Mouse (Mus musculus): ENCODE results near the gene Paip2b. TPM values are rescaled to one million over a fixed set of nuclear protein-coding genes. Genes with fewer than 3 reads are reported as not detected.
A peak's percentile ranks its signal among the peaks of the same experiment; 100 is the strongest.

Paip2b gene
- polyA plus RNA-seq, 1 experiment from 2014 or later: 3.7 TPM

- Histone ChIP-seq H3K9ac (replicated peaks) (no peak overlapping the region; the same call in 1 of the 2 replicates), H3K27ac (ENCODE audit: low read depth) (no peak overlapping the region), H3K4me2 (ENCODE audit: low read depth, low read length) (peak overlapping the region; percentile 64), H3K27me3 (ENCODE audit: insufficient read depth, low read length) (peaks cover 39% of the 10 kb centered on the region), H3K9me3 (ENCODE audit: low read length) (no peaks in the 10 kb centered on the region), H3K4me3 (ENCODE audit: low read depth, low read length) (peak overlapping the region; percentile 20; the same call in 1 of the 2 replicates), H3K36me3 (replicated peaks; ENCODE audit: insufficient read depth, low read length) (no peaks in the 10 kb centered on the region), H3K4me1 (ENCODE audit: insufficient read depth) (peaks cover 8% of the 10 kb centered on the region)
- TF ChIP-seq CTCF (IDR thresholded peaks at IDR 0.05; ENCODE audit: low read depth) (peak; percentile 45), EP300 (IDR thresholded peaks at IDR 0.05; ENCODE audit: low read depth) (no peak)
- ATAC-seq: peak; percentile 76
- DNase-seq: peak; percentile 30
- 5% methylated on average over 35 of the region's 35 CpGs for WGBS (ENCODE audit: insufficient replicate concordance)
Observed at GRCm38 (mm10) chr6:83762880-83763431, 68.6 kb downstream of the Paip2b start.

- H3K9ac ChIP-seq (replicated peaks): no peak within 1 kb of the TSS; the same call in 1 of the 2 replicates
- no peak for TF ChIP-seq EP300 (IDR thresholded peaks at IDR 0.05; ENCODE audit: low read depth)
- TF ChIP-seq CTCF (IDR thresholded peaks at IDR 0.05; ENCODE audit: low read depth): no peak
- H3K27ac ChIP-seq (ENCODE audit: low read depth): no peak within 1 kb of the TSS
- no peaks in the 10 kb centered on the region for H3K36me3 ChIP-seq (replicated peaks; ENCODE audit: insufficient read depth, low read length)
- no peaks in the 10 kb centered on the region for H3K9me3 ChIP-seq (ENCODE audit: low read length)
- peaks cover 44% of the 10 kb centered on the region for H3K27me3 ChIP-seq (ENCODE audit: insufficient read depth, low read length)
- peak within 1 kb of the TSS; percentile 64 for H3K4me2 ChIP-seq (ENCODE audit: low read depth, low read length)
- WGBS (ENCODE audit: insufficient replicate concordance): 30% methylated on average over 6 of the region's 6 CpGs
- ATAC-seq: no peak
- no peak for DNase-seq
- peak within 1 kb of the TSS; percentile 20; the same call in 1 of the 2 replicates for H3K4me3 ChIP-seq (ENCODE audit: low read depth, low read length)
- peaks cover 8% of the 10 kb centered on the region for H3K4me1 ChIP-seq (ENCODE audit: insufficient read depth)
Observed at GRCm38 (mm10) chr6:83762344-83762743, 69.2 kb downstream of the Paip2b start, which contains the start of gene Ankrd53. Ankrd53 (plus strand) TSS chr6:83762644.

- H3K27me3 ChIP-seq (ENCODE audit: insufficient read depth, low read length): peaks cover 33% of the 10 kb centered on the region
- ATAC-seq (no peak), DNase-seq (no peak)
- no peak overlapping the region for H3K9ac ChIP-seq (replicated peaks)
- H3K36me3 ChIP-seq (replicated peaks; ENCODE audit: insufficient read depth, low read length): no peaks in the 10 kb centered on the region
- H3K4me2 ChIP-seq (ENCODE audit: low read depth, low read length): no peak overlapping the region
- H3K9me3 ChIP-seq (ENCODE audit: low read length): no peaks in the 10 kb centered on the region
- WGBS (ENCODE audit: insufficient replicate concordance): 64% methylated on average over 9 of the region's 9 CpGs
- no peaks in the 10 kb centered on the region; the same call in 1 of the 2 replicates for H3K4me1 ChIP-seq (ENCODE audit: insufficient read depth)
- TF ChIP-seq EP300 (IDR thresholded peaks at IDR 0.05; ENCODE audit: low read depth) (no peak), CTCF (IDR thresholded peaks at IDR 0.05; ENCODE audit: low read depth) (no peak)
- no peak overlapping the region for H3K27ac ChIP-seq (ENCODE audit: low read depth)
- no peak overlapping the region for H3K4me3 ChIP-seq (ENCODE audit: low read depth, low read length)
Observed at GRCm38 (mm10) chr6:83756051-83756450, 75.5 kb downstream of the Paip2b start.

Other genes with a start within 250 kb of the Paip2b start
- 72.5 and 75.0 TPM in 2 replicates for gene Clec4f, start 175.6 kb downstream of the Paip2b start, polyA plus RNA-seq (2015; fragmentation: Nextera tagmentation; extraction: Ambion mirVana)
- gene Cd207, start 153.9 kb downstream of the Paip2b start, polyA plus RNA-seq (2015; fragmentation: Nextera tagmentation; extraction: Ambion mirVana): 1.3 and 1.6 TPM in 2 replicates
- not detected in 2 replicates for gene Vax2, start 120.5 kb downstream of the Paip2b start, polyA plus RNA-seq (2015; fragmentation: Nextera tagmentation; extraction: Ambion mirVana)
- gene Atp6v1b1, start 88.8 kb downstream of the Paip2b start, polyA plus RNA-seq (2015; fragmentation: Nextera tagmentation; extraction: Ambion mirVana): not detected in 2 replicates
- gene Ankrd53, start 69.1 kb downstream of the Paip2b start, polyA plus RNA-seq (2015; fragmentation: Nextera tagmentation; extraction: Ambion mirVana): not detected in 2 replicates
- gene Tex261, start 55.9 kb downstream of the Paip2b start, polyA plus RNA-seq (2015; fragmentation: Nextera tagmentation; extraction: Ambion mirVana): 68.3 and 74.9 TPM in 2 replicates
- 20.4 and 20.9 TPM in 2 replicates for gene Nagk, start 36.8 kb downstream of the Paip2b start, polyA plus RNA-seq (2015; fragmentation: Nextera tagmentation; extraction: Ambion mirVana)
- gene Zfp638, start 35.4 kb upstream of the Paip2b start, polyA plus RNA-seq (2015; fragmentation: Nextera tagmentation; extraction: Ambion mirVana): 12.0 and 12.5 TPM in 2 replicates
- 2.0 and 2.7 TPM in 2 replicates for gene Dysf, start 176.8 kb upstream of the Paip2b start, polyA plus RNA-seq (2015; fragmentation: Nextera tagmentation; extraction: Ambion mirVana)